Mouse (Mus musculus) liver, adult 2 months (tissue): ENCODE measurements at regions not wholly inside any gene's neighbourhood (a gene's known extent, or its start where the extent isn't known, plus 50 kb on each side); places are given as distances from the start of the nearest gene placed in this dataset.

Experiments used
- CTCF ChIP-seq: fragments of 200-500 bp; IDR thresholded peaks from 2 replicates; pipeline ENCODE4 v1.5.1; 2011; ENCODE audit warnings: low read depth, low read length, control low read depth
- POLR2A ChIP-seq: fragments of 200-500 bp; IDR thresholded peaks from 2 replicates; pipeline ENCODE4 v1.6.1; 2011; ENCODE audit warnings: low read length, control low read depth; ENCODE audit not compliant: insufficient read depth; ENCODE audit errors: extremely low read depth

GRCm38 (mm10) chr14:86178517-86178916, 962.5 kb downstream of the Diaph3 start:
- TF ChIP-seq POLR2A (no peak), CTCF (no peak)
